Mouse (Mus musculus) urinary bladder, postnatal 10 days (tissue): ENCODE data around the gene Musk.

ENCODE experiments used
- DNase-seq: peaks from one replicate; pipeline ENCODE4 v3.0.0; 2022; ENCODE audit warnings: low spot score

Musk gene

GRCm38 (mm10) chr4:58417319-58417718, 131.6 kb downstream of the Musk start:
- DNase-seq: no peak

GRCm38 (mm10) chr4:58419225-58419624, 133.5 kb downstream of the Musk start:
- no peak for DNase-seq

- no peak for DNase-seq
Measured at GRCm38 (mm10) chr4:58423276-58423930, 137.6 kb downstream of the Musk start.
